Mouse (Mus musculus) intestine, postnatal 0 days (tissue): ENCODE measurements around the gene Zbtb40. TPM values are rescaled to one million over a fixed set of nuclear protein-coding genes. Genes with fewer than 3 reads are reported as not detected.

ENCODE experiments used
- ATAC-seq: fragments of 200-750 bp; cut with Nextera tagmentation; 2 replicates; pipeline ENCODE4 v1.8.0; 2017; ENCODE audit warnings: mild to moderate bottlenecking, moderate TSS enrichment, moderate library complexity
- H3K27ac ChIP-seq: fragments of 300-500 bp; sonication (generic); 2 replicates; pipeline ENCODE4 v1.5.1; 2014; ENCODE audit warnings: mild to moderate bottlenecking, low read depth, low read length, moderate library complexity
- H3K27me3 ChIP-seq: fragments of 300-500 bp; sonication (generic); replicated peaks from 2 replicates; pipeline ENCODE4 v1.6.1; 2014; ENCODE audit warnings: low read length, mixed read lengths; ENCODE audit not compliant: control insufficient read depth, insufficient read depth
- H3K36me3 ChIP-seq: fragments of 300-500 bp; sonication (generic); 2 replicates; pipeline ENCODE4 v1.6.1; 2014; ENCODE audit warnings: mild to moderate bottlenecking, moderate library complexity; ENCODE audit not compliant: control insufficient read depth, insufficient read depth
- H3K4me1 ChIP-seq: fragments of 300-500 bp; sonication (generic); replicated peaks from 2 replicates; pipeline ENCODE4 v1.6.1; 2014; ENCODE audit warnings: antibody characterized with exemption, low read length, mixed read lengths; ENCODE audit not compliant: control insufficient read depth, insufficient read depth
- H3K4me2 ChIP-seq: fragments of 300-500 bp; sonication (generic); replicated peaks from 2 replicates; pipeline ENCODE4 v1.6.1; 2014; ENCODE audit warnings: low read depth, mild to moderate bottlenecking, moderate library complexity
- H3K4me3 ChIP-seq: fragments of 300-500 bp; sonication (generic); 2 replicates; pipeline ENCODE4 v1.5.1; 2014; ENCODE audit warnings: low read depth, low read length
- H3K9ac ChIP-seq: fragments of 300-500 bp; sonication (generic); 2 replicates; pipeline ENCODE4 v1.6.1; 2014; ENCODE audit warnings: mild to moderate bottlenecking, low read depth, low read length
- H3K9me3 ChIP-seq: fragments of 300-500 bp; sonication (generic); 2 replicates; pipeline ENCODE4 v1.6.1; 2016; ENCODE audit warnings: mixed run types; ENCODE audit not compliant: control insufficient read depth
- CTCF ChIP-seq: sonication (generic); IDR thresholded peaks from 2 replicates; pipeline ENCODE4 v1.5.1; 2016; ENCODE audit warnings: low read depth, mild to moderate bottlenecking, control low read depth, antibody characterized with exemption, moderate library complexity
- WGBS: fragments of 180-500 bp; shearing (Covaris S2); extraction: QIAGEN DNeasy Blood & Tissue Kit; methylation state at CpG from one replicate; pipeline ENCODE4 v1.1.7; 2014; 5-methylcytosine and 5-hydroxymethylcytosine counted together
- polyA plus RNA-seq: library from polyadenylated mRNA; unstranded; fragments of >200 nt; fragmentation: Nextera tagmentation; extraction: Ambion mirVana; gene quantifications from 2 replicates; pipeline ENCODE4 v1.2.1, GENCODE M21; 2015

Gene Zbtb40
- polyA plus RNA-seq = 0.85 and 1.4 TPM in 2 replicates

DNA sequence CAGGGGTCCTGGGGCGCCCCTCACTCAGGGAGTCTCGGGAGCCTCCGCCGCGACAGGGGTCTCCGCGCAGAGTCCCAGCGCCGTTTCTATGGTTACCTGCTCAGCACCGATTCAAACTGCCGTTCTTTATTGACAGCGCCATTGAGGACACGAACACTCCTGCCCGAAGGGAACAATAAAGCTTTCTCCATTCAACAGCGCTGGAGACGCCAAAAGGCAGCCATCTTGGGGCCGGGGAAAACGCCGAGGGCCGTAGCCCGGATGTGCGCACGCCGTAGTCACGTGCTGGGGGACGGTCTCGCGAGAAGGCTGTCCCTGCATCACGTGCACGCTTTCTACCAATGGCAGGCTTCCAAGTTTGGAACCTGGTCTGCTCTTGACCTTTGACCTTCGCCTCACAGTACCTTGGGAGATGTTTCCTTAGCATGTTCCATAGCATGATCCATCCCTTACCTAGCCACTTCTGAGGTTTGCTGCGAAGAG lies at the start of gene Zbtb40:
Gene Zbtb40, minus strand, starts transcription at position 252 of the 483 bp plus-strand sequence.
- 2% methylated on average over 32 of the region's 32 CpGs for WGBS
- TF ChIP-seq CTCF = no peak
- peak; percentile 97 for ATAC-seq

DNA sequence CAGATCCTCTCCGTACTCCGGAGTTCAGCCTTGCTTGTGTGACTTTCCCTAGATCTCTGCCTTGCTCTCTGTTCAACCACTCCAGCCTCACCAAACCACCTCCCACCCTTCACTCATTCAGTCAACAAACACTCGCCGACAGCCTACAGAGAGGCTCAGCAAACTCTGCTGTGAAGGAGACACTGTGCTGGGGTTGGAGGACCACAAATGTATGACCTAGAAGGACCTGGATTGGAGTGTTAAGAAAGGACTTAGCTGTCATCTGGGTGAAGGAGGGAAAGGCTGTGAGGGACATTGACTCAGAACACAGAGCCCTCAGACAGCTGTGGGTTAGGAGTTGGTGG lies 49.4 kb upstream of the Zbtb40 start:
- H3K4me3 ChIP-seq = no peak overlapping the region
- no peak overlapping the region for H3K27ac ChIP-seq
- ATAC-seq = no peak
- no peaks in the 10 kb centered on the region for H3K9me3 ChIP-seq
- H3K9ac ChIP-seq = no peak overlapping the region
- no peak for TF ChIP-seq CTCF
- WGBS = 29% methylated on average over 4 of the region's 4 CpGs
- no peaks in the 10 kb centered on the region for H3K4me1 ChIP-seq
- no peak overlapping the region for H3K4me2 ChIP-seq
- no peaks in the 10 kb centered on the region for H3K27me3 ChIP-seq
- no peaks in the 10 kb centered on the region for H3K36me3 ChIP-seq

More for the DNA sequence above, at the start of gene Zbtb40:
- Histone ChIP-seq H3K4me2 (peak within 1 kb of the TSS; percentile 86), H3K36me3 (no peaks in the 10 kb centered on the region), H3K9me3 (no peaks in the 10 kb centered on the region), H3K27me3 (0 out of 2 replicates have a peak, but pooled peaks cover 15% of the 10 kb centered on the region), H3K4me1 (no peaks in the 10 kb centered on the region; the same call in 1 of the 2 replicates), H3K9ac (peak within 1 kb of the TSS; percentile 66), H3K4me3 (peak within 1 kb of the TSS; percentile 76), H3K27ac (peak within 1 kb of the TSS; percentile 65)

DNA sequence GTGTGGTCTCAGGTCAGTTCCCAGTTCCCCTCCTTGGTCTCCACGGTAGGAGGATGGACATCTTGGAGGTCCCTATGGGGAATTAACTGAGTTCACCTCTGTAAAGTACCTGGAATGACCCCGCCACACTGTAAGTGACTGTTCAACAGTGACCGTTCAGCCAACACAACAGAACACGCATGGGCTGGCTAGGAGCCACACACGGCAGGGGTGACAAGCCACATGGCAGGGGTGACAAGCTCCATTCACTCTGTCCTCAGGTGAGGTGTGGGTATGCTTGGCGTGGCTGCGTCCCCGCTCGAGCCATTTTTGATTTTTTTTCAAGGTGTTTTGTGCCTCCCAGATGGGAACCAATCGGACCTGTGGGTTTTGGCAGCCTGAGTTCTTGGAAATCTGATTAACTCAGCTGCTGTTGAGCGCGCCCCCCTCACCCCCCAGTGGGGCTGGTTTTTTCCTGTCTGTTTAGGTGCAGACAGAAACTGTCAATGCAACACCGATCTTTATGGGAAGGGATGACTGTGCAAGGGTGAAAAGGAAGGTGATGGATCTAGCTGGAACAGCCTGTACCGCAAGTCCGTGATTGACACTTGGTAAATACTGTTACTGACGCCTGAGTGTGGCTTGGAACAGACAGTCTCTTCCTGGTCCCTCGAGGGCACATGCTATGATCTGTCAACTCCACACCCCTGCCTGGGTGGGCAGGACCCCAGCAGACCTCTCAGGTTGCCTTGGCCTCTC lies 48.8 kb upstream of the Zbtb40 start:
- H3K4me3 ChIP-seq = no peak overlapping the region
- TF ChIP-seq CTCF = no peak
- no peak overlapping the region for H3K9ac ChIP-seq
- H3K27ac ChIP-seq = no peak overlapping the region
- H3K4me2 ChIP-seq = no peak overlapping the region
- H3K36me3 ChIP-seq = no peaks in the 10 kb centered on the region
- no peaks in the 10 kb centered on the region for H3K4me1 ChIP-seq
- 66% methylated on average over 17 of the region's 17 CpGs for WGBS
- no peak for ATAC-seq
- H3K9me3 ChIP-seq = no peaks in the 10 kb centered on the region
- H3K27me3 ChIP-seq = no peaks in the 10 kb centered on the region

DNA sequence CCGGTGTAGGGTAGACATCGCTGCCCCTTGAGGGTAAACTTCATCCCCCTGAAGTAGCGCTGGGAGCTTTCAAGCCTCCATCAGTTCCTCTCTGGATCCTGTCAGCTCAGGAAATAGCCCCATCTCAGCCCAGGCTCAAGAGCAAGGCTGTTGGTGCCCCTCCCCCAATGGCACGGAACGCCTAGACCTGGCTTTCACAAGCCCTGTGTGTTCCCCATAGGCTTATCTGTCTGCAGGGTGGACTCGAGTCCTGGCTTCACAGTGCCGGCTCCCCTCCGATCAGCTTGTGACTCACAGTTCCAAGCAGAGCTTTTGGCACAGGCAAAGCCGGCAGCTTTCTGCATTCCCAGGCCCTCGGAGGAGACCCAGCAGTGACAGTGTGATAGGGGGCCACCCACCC lies 47.8 kb upstream of the Zbtb40 start:
- Histone ChIP-seq H3K4me1 (no peaks in the 10 kb centered on the region), H3K4me2 (no peak overlapping the region), H3K9me3 (no peaks in the 10 kb centered on the region), H3K27me3 (no peaks in the 10 kb centered on the region), H3K36me3 (no peaks in the 10 kb centered on the region), H3K4me3 (no peak overlapping the region), H3K27ac (no peak overlapping the region), H3K9ac (no peak overlapping the region)
- no peak for ATAC-seq
- TF ChIP-seq CTCF = no peak
- WGBS = 53% methylated on average over 10 of the region's 10 CpGs

- Histone ChIP-seq H3K4me3 (no peak overlapping the region), H3K27me3 (no peaks in the 10 kb centered on the region), H3K36me3 (no peaks in the 10 kb centered on the region), H3K27ac (no peak overlapping the region), H3K4me2 (no peak overlapping the region), H3K9me3 (no peaks in the 10 kb centered on the region), H3K9ac (no peak overlapping the region), H3K4me1 (no peaks in the 10 kb centered on the region)
- whole genome bisulfite sequencing = 37% methylated on average over 18 of the region's 18 CpGs
- peak; percentile 48 for TF ChIP-seq CTCF
- no peak for ATAC-seq
These were observed 36.6 kb upstream of the Zbtb40 start for GRCm38 (mm10) chr4:137085083-137085810.

GRCm38 (mm10) chr4:137082866-137083265 lies 34.3 kb upstream of the Zbtb40 start:
- ATAC-seq = no peak

More at GRCm38 (mm10) chr4:137082866-137083265, 34.3 kb upstream of the Zbtb40 start:
- H3K27ac ChIP-seq = no peak overlapping the region
- no peaks in the 10 kb centered on the region for H3K36me3 ChIP-seq
- H3K9ac ChIP-seq = no peak overlapping the region
- no peaks in the 10 kb centered on the region for H3K27me3 ChIP-seq
- no peak overlapping the region for H3K4me2 ChIP-seq
- H3K4me3 ChIP-seq = no peak overlapping the region
- H3K9me3 ChIP-seq = no peaks in the 10 kb centered on the region
- TF ChIP-seq CTCF = no peak
- 61% methylated on average over 2 of the region's 2 CpGs for WGBS
- no peaks in the 10 kb centered on the region for H3K4me1 ChIP-seq
